Mouse (Mus musculus) mouse trophoblast stem cell (cell line): Measurements from ENCODE around the gene Smad1.

Source experiments
- in situ Hi-C, 2 experiments: fragments of 300-500 bp; cut with MseI, MboI; formaldehyde crosslinking; loops; 2 replicates in 1 of 2; 3 replicates in 1 of 2; pipeline ENCODE4 v1.15.1; 2025

Smad1 gene

DNA sequence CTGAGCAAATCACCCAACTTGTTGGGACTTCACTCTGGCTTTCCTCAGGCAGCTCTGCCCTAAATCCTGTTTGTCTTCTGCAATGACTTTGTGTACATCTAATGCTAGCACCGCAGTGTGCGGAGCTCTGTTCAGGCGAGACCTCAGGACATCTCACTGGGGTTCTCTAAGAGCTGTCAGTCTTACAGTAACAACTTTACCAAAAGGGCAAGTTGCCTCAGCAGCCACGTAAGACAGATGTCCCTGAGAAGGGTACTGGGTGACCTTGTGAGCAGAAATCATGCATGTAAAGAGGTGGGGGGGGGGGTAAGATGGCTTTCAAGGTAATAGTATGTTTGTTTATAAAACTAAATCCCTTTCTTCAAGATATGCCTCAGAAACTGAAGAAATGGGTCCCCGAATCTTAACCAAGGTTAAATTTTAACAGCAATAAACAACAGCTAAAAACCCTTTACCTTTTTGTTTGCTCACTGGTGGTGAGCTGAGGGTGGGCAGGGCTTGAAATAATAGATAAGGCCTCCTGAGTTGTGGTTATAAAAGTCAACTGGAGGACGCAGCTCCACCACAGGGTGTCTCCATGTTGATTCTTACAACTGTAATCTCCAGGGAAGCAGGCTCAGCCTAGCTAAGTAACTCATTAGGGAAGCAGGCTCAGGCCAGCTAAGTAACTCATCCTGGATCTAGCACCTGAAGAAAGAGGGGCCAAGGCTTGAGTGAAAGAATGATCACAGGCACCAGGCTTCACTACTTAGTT lies 38.4 kb downstream of the Smad1 start:
- in situ Hi-C loops: no loop called here

DNA sequence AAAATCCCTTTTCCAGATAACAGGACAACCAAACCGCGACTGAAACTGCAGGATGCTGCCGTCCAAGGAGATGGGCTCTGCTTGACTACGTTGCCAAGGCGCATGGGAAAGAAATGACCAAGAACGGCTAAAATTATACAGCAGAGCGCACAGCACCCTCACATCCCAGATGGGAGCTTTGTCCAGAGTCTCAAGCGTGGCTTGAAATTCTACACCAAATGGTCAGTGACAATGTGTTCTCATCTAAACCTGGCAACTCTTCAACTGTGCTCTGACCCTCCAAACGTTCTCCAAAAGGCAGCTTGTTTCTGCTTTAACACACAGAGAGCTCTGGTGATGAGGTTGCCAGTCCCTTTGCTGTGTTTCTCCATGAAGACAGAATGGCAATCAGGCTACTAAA lies 39.0 kb downstream of the Smad1 start:
- in situ Hi-C loops: no loop called here

DNA sequence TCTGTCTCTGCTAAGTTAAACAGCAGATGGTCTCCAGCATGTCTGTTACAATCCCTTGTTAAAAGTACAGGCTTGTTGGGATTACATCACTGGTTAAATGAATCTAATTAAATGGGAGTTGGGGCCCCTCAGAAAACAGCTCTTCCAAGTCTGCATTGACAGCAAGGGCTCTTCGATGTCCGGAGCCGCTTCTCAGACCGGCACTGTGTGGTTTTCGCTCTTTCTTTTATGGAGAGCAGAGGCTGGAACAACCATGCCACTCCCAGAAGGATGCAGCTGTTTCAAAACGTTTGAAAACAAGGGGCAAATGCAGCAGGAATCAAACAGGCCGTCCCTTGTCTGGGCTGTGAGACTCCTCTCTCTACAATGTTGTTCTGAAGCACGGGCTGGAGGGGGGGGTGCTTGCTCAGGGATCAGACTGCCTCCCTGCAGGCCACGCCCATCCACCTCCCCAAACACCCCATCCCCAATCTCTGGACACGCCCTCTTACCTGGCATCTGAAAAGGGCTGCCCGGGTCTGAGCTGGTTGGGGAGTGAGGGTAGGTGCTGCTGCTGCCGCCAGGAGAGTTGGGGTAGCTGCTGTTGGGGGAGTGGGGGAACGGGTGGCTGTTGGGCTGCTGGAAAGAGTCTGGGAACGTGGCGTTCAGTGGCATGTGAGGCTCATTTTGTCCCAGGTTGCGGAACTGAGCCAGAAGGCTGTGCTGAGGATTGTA lies 43.4 kb downstream of the Smad1 start:
- in situ Hi-C loops: no loop called here

DNA sequence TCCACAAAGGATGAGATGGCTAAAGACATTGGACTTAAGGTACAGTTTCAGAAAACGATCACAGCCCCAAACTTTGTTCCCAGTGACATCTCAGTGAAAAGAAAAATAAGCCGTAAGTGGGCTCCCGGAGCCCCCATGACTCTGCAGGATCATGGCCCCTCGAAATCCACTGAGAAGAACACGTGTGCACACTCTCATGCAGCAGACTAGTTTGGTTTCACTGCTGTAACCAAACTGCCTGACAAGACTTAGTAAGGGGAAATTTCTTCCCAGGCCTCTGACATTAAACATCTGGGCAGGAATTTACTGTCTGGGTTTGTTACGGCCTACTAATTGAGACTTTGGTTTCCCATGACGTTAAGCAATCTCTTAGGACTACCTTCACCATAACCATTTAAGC lies 45.3 kb downstream of the Smad1 start:
- in situ Hi-C loops: no loop called here

DNA sequence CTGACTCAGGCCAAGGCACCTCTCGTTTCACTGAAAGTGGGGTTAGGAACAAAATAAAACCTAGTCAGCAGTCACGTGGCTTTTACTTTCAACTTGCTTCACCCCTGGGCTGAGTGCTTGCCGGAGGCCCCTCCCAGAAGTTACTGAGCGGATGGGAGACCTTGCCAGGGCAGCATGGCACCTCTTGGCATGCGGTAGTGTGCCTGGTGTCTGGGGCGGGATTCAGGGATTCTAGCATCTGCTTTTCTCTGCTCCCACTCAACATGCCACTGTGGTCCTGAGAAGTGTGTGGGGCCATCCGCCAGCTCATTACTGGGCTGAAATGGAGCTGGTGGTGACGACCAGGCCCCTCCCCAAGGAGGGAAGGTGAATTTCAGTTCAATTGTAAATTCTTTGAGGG lies 47.4 kb downstream of the Smad1 start:
- in situ Hi-C loops: no loop called here

DNA sequence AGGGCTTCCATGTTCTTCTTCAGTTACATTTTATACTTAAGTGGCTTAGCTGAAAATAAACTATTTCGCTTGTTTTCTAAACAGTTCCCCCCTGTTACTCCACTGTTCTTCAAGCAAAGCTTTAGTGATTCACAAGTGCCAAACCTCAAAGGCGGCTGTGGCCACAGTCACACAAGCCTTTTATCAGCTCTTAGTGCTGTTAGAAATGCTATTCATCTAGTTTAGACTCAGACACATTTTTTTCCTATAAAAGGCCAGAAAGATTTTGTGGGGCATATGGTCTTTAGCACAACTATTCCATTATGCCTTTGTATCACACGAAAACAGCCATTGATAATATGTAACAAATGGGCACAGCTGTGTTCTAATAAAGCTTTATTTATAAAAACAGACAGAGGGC lies 48.5 kb downstream of the Smad1 start:
- in situ Hi-C loops: no loop called here

DNA sequence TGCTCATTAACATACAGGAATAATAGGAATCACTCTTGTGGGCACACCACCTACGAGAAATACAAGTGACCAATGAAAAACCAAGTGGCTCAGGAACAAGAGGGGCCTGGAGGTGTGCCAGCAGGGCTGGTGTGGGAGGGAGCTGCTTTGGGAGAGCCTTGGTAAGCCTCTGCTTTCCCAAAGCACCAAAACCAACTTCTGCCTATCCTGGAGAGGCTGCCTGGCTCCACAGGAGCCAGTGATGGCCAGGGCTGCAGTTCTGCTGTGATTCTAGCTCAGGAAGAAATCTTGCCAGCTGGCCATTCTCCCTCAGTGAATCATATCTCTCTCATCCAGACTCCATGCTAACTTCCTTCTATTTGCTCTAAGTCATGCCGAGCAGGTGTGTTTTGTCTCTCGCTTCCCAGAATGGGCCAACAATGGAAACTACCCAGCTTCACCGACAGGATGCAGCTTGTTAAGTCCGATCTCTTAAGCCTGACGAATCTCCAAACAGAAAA lies 49.2 kb downstream of the Smad1 start:
- in situ Hi-C loops: no loop called here

DNA sequence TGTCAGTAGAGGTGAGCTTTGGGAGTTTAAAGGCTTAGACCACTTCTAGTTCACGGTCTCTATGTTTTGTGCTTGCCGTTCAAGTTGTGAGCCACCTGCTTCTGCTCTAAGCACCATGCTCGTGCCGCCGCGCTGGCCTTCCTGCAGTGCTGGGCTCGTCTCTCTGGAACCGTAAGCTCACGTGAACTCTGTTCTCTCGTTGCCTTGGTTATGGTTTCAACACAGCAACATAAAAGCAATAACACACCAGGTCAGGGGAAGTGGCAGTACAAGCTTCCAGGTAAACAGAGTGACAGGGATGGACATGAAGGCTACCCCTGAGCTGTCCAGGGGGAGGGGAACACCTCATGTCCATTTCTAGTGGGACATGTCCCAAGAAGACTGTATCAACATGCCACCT lies 52.9 kb downstream of the Smad1 start:
- in situ Hi-C loops: no loop called here

DNA sequence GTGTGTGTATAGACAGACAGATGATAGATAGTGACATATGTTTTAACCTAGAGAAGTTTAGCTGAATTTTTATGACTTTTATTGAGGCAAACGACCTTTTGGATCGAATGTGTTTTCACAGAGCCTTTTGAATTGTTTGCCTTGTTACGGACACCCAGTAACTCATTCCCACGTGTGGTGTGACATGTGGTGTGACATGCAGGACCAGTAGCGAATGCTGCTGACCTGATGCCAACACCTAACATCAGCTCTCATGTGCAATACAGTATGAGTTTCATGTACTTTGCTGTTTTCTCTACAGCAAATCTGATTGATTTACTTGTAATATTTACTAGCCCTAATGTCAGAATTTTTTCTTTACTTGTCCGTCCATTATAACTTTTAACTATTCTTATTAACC lies 53.5 kb downstream of the Smad1 start:
- in situ Hi-C loops: no loop called here

DNA sequence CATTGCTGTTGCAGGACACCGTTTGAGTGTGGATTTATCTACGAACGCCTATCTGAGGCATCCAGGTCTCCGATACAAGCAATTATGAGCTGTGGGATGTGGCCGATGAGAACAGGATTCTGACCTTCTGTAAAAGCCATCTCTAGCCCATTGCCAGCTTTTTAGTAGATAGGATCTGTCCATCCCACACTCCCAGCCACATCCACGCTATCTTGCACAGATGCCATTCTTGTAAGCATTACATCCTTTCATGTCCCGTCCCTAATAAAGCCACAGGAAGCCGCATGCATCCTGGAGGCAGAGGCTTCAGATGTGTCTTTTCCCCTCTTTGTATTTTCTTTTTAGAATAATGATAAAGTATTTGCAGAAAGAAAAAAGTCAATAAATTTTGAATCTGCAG lies 58.1 kb downstream of the Smad1 start:
- in situ Hi-C loops: no loop called here

DNA sequence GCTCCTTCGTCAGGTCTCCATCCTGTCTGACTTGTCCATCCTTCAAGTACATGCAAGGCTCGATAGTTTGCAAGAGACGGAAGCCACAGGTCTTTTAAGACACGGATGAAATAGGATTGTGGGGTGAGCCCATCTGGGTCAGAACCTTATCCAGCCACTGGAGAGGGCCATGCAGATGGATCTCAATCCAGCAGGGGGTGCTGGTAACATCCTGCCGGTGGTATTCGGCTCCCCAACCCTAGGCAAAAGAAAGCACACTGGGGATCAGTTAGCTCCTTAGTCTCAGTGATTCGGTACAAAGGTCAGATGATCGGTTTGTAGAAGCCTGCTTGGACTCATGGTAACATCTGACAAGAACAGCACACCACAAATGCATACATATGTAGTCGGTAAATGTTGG lies 59.8 kb downstream of the Smad1 start:
- in situ Hi-C loops: no loop called here

DNA sequence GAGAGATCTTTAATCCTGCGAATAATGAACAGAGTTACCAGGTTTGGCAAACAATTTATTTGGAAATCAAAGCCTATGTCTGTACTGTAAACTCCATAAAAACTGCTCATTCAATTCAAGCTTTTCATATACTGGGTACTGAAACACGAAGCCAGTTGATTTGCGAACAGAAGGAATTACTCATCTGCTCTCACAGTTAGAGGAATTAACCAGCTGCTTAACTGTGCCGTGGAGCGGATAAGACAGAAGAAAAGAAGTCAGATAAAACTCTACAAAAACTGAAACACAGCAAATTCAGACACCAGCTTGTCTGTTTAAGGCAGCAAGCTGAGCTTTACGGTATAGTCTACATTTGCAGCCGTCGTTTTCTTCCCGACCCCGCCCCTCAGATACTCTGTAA lies 60.7 kb downstream of the Smad1 start:
- in situ Hi-C loops: no loop called here

DNA sequence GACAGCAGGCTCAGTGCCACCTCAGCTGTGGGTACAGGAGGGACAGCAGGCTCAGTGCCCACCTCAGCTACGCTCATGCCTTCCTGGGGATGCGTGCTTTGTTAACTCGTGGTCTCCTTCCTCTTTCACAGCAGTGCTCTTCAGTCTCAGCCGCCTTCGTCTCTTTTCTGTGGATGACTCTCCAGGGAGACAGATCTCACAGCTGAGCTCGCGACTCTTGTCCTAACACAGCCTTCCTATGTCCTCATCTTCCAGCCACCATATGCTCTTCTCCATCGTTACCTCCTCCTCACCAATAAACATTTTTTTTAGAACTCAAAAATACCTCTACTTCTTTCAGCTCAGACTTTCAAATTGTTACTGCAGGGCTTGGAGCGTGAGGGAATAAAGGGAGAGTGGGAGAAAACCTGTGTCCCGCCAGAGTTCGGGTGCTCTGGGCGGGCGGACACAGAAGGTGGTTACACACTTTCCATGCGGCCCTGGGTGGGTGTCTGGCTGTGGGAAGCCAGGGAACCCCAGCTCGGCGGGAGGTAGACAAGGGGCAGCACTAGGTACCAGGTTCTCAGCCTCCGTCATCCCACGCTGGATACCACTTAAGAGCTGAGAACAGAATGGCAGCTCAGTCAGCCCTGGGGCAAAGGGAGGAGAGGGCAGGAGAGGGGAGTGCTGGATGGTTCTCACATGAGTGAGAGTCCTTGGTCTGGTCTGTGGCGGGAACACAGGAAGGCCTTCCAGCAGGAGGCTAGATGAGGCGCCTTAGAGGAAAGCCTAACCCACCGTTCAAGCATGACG lies 67.0 kb downstream of the Smad1 start:
- in situ Hi-C loops: no loop called here

DNA sequence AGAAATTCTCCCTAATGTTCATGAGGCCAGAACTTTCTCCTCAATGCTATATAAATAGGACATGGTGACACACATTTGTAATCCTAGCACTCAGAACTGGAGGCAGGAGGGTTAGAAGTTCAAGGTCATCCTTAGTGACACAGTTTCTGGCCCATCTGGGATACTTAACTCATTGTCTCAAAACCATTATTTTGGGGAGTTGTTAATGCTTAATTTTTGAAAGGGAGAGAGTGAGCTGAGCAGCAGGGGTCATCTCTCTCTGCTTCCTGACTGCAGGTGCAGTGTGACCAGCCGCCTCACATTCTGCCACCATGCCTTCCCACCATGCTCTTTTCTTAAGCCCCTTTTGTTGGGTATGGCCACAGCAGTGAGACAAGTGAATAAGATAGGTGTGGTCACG lies 67.7 kb downstream of the Smad1 start:
- in situ Hi-C loops: no loop called here

DNA sequence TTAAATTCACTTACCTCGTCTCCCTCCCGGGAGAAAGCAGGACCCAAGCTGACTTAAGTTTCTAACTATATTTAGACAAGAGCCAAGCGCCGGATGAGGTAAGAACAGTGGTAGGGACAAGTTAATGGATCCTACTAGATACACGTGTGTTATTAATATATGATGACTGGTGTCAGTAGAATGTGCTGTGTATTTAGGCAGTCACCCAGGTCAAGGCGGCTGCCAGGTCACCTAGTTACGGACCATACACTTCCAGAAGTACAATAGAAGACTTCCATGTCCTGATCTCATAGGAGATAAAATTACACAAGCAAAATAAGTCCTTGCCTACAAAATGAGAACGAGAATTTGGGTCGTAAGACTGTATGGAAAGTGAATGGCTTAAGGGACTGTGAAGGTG lies 68.3 kb downstream of the Smad1 start:
- in situ Hi-C loops: no loop called here

DNA sequence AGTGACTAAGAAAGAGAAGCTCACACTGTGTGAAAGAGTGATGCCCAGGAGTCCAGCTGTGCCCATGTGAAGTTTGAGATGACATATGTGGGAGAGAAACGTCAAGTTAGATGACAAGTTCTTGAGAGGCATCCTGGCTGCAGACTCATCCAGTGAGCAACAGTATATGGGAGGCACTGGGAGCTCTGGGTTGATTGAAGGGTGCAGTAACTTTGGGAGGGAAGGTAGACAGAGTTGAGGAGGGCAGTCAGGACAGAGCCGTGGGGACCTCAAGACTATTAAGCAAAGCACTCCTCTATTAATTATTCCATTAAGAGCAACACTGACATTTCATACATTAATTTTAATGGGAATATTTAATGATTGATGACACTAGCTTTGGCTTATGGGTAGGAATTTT lies 69.6 kb downstream of the Smad1 start:
- in situ Hi-C loops: no loop called here

DNA sequence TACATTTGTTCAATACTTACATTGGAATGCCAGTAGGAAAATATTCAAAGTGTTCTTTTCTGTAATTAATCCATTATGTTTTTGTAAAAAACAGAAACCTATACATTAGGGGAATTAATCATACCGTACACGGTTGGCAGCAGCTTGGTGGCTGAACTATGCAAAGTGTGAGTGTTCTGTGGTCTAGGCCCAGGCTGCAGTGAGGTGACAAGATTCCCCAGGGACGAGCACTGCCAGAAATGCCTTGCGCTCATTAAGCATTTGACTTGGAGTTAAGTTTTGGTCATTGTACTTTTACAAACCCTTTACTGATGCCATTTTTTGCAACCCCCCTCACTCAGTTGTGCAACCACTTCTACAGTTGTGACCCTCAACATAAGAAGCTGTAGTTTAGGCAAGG lies 70.1 kb downstream of the Smad1 start:
- in situ Hi-C loops: no loop called here

DNA sequence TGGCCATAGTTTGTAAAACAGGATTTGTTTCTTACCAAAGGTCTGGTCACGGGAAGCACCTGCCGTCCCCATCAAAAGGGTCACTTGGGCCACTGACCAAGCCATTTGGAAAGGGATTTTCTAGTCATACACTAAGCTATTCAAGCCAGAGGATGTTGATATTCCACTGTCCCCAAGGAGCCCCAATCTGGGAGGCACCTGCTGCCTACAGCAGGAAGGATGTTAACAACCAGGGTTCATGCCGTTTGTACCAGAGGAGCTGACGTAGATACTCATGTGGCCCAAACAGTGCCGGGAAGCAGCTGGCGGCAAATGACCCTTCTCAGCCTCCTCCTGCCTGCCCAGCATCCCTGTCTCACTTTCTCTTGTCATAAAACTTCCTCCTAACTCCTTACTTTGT lies 73.8 kb downstream of the Smad1 start:
- in situ Hi-C loops: no loop called here

DNA sequence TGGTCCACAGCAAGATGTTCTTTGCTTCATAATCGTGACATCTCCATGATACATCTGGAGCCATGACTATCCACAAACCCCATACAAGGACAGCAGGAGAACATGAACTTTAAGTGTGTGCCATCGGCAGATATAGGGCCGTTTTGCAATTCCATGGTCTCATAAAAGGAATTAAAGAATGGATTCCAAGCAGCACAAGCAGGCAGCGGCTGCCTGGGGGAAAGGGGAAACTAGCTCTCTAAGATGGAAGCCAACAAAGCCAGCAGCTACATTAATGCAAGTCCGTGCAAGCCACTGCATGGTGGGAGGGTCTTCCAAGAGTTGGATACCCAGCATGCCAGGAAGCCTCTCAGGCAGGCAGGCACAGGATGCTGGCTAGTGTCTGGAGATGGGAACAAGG lies 74.4 kb downstream of the Smad1 start:
- in situ Hi-C loops: no loop called here

DNA sequence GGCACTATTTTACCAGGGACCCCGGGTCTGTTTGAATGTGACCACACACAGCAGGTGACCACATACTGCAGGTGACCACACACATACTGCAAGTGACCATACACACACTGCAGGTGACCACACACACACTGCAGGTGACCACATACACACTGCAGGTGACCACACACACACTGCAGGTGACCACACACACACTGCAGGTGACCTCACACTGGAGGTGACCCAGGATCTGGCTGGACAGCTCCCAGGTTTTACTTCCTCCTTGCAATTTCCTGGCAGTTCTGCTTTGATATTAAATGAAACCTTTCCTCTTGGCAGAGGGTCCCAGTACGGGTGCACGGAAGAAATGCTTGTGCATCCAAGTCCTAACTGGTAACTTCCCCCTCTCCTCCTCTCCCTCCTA lies 75.3 kb downstream of the Smad1 start:
- in situ Hi-C loops: no loop called here

DNA sequence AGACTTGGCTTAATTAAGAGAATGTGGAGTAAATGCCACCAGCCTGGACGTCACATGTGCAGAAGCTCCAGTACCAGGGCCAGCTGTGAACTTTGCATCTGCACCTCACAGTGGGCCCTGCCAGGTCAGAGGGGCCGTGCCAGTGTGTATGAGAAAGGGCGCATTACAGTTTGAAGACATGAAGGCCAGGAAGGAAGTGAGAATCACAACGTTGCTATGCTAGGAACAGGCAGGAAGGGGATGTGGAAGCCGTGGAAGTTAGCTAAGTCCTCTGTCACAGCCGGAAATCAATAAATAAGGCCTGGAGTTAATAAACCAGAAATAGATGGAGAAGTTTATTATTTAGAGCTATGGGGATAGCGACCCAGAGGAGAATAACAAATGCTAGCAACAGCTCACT lies 76.2 kb downstream of the Smad1 start:
- in situ Hi-C loops: no loop called here

DNA sequence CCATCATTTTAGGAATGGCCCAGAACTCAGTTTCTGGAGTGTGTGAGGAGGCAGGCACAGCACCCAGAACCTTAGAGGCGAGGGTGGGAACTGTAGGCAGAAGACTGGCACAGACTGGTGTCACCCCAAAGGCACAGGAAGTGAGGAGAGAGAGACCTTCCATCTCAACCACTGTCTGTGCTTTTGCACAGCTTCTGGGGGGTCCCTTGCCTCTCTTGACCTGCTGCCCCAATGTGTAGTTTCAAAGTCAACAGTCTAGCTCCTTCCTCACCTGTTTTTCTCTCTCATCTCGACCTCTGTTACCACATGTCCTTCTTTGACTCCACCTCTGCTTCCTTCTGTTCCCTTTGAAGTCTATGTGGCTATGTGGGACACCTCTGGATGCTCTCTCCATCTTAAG lies 88.5 kb downstream of the Smad1 start:
- in situ Hi-C loops: no loop called here

DNA sequence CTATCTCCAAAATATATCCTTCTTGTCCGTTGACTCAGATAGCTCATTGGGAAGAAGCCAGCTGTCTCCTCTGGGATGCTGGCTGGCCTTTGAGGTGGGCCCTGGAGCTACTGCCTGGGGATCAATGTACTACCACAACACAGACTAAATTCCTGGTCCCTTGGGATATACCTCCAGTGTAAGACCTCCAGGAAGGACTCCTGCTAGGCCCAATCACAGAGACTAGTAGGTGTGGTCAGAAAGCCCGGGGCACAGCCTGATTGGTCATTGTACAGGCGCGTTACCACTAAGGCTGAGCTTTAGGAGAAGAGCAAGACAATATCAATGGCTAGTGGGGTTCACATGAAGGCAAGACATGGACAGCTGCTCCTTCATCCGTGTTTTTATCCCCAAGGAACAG lies 93.4 kb downstream of the Smad1 start:
- in situ Hi-C loops: no loop called here
